Comparison of ENCODE assay signal across 24 mouse cellular contexts in the genomic region with DNA sequence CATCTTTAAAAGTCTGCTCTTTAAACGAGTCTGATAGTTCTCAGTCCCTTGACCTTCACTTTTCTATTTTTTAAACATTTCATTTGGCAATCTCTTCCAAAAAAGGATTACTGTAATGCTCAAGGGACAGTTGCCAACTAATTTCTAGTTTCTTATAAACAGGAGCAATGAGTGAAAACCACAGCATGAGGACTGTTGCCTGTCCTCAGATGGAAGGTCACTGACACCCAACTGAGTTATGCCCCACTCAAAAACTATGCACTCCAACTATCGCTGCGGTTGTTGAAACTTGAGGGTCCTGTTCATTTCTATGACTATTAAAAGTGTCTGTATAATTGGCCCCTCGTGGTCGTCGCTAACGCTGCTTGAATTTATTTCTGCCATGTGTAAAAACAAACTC.
A peak's percentile ranks its signal among the peaks of the same experiment; 100 is the strongest.
DNase-seq lines count a peak whose midpoint lies in the region; ATAC-seq and TF ChIP-seq lines count a peak whose summit lies in the region.
"Had no signal": no experiment of that assay in that cellular context is flagged by ENCODE, and none has a peak within 500 bp of the region (broad histone marks: within the 10 kb centered on the region; RNA-seq: fewer than 3 reads in every experiment).

No protein-coding gene starts in this region.

- H3K27ac ChIP-seq in embryonic facial prominence, embryonic 14.5 days (replicated peaks; ENCODE audit: low read depth, low read length), result no peak overlapping the region
- H3K27ac ChIP-seq in embryonic facial prominence, embryonic 10.5 days (replicated peaks), result no peak overlapping the region
- no peak overlapping the region for H3K27ac ChIP-seq in limb, embryonic 13.5 days
- no peak overlapping the region for H3K27ac ChIP-seq in limb, embryonic 10.5 days
- H3K27ac ChIP-seq in lung, postnatal 0 days (ENCODE audit: low read length), result no peak overlapping the region
- H3K27ac ChIP-seq: embryonic facial prominence, embryonic 15.5 days; forebrain, embryonic 12.5 days; heart, adult 2 months; hindbrain, embryonic 14.5 days; liver, embryonic 13.5 days; midbrain, embryonic 12.5 days; neural tube, embryonic 12.5 days had no signal

- no peak for TF ChIP-seq EP300 in lung, postnatal 0 days (IDR thresholded peaks at IDR 0.05)

- no peak for TF ChIP-seq CTCF in lung, postnatal 0 days (IDR thresholded peaks at IDR 0.05)

- WGBS in embryonic facial prominence, embryonic 14.5 days, result 59% methylated on average over 7 of the region's 7 CpGs
- 86% methylated on average over 7 of the region's 7 CpGs for WGBS in embryonic facial prominence, embryonic 10.5 days
- WGBS in limb, embryonic 13.5 days, result 37% methylated on average over 7 of the region's 7 CpGs
- 91% methylated on average over 7 of the region's 7 CpGs for WGBS in limb, embryonic 10.5 days
- WGBS in lung, postnatal 0 days, result 47% methylated on average over 7 of the region's 7 CpGs

- no peaks in the 10 kb centered on the region for H3K36me3 ChIP-seq in embryonic facial prominence, embryonic 14.5 days (ENCODE audit: control insufficient read depth, insufficient read depth, low read length)
- H3K36me3 ChIP-seq in embryonic facial prominence, embryonic 10.5 days (replicated peaks), result no peaks in the 10 kb centered on the region
- no peaks in the 10 kb centered on the region for H3K36me3 ChIP-seq in limb, embryonic 13.5 days
- no peaks in the 10 kb centered on the region for H3K36me3 ChIP-seq in limb, embryonic 10.5 days
- H3K36me3 ChIP-seq in lung, postnatal 0 days (ENCODE audit: insufficient read depth, low read length), result no peaks in the 10 kb centered on the region
- H3K36me3 ChIP-seq: embryonic facial prominence, embryonic 15.5 days; forebrain, embryonic 12.5 days; heart, embryonic 12.5 days; liver, embryonic 13.5 days; midbrain, embryonic 12.5 days; neural tube, embryonic 12.5 days had no signal

- H3K27me3 ChIP-seq in embryonic facial prominence, embryonic 14.5 days (replicated peaks; ENCODE audit: control insufficient read depth, insufficient read depth, low read length), result no peaks in the 10 kb centered on the region
- no peaks in the 10 kb centered on the region for H3K27me3 ChIP-seq in embryonic facial prominence, embryonic 10.5 days (replicated peaks; ENCODE audit: low read depth, poor library complexity, severe bottlenecking)
- no peaks in the 10 kb centered on the region for H3K27me3 ChIP-seq in limb, embryonic 13.5 days
- H3K27me3 ChIP-seq in limb, embryonic 10.5 days (ENCODE audit: low read depth, poor library complexity, severe bottlenecking), result no peaks in the 10 kb centered on the region
- no peaks in the 10 kb centered on the region for H3K27me3 ChIP-seq in lung, postnatal 0 days (replicated peaks; ENCODE audit: insufficient read depth, low read length)
- H3K27me3 ChIP-seq: embryonic facial prominence, embryonic 15.5 days; forebrain, embryonic 12.5 days; heart, embryonic 12.5 days; liver, embryonic 13.5 days; megakaryocyte, embryonic 14.5 days; midbrain, embryonic 12.5 days; neural tube, embryonic 12.5 days had no signal

- no peak overlapping the region for H3K4me2 ChIP-seq in embryonic facial prominence, embryonic 14.5 days (ENCODE audit: low read depth, low read length)
- no peak overlapping the region for H3K4me2 ChIP-seq in limb, embryonic 13.5 days (replicated peaks)
- no peak overlapping the region for H3K4me2 ChIP-seq in lung, postnatal 0 days (replicated peaks; ENCODE audit: low read depth, low read length)
- H3K4me2 ChIP-seq: embryonic facial prominence, embryonic 15.5 days; forebrain, embryonic 12.5 days; heart, embryonic 12.5 days; hindbrain, embryonic 14.5 days; liver, embryonic 13.5 days; midbrain, embryonic 12.5 days; neural tube, embryonic 12.5 days had no signal

- no peak for ATAC-seq in embryonic facial prominence, embryonic 14.5 days (ENCODE audit: low read depth)
- peak; percentile 60; the same call in 1 of the 2 replicates for ATAC-seq in limb, embryonic 13.5 days (ENCODE audit: low FRiP score, low read depth)
- ATAC-seq in lung, postnatal 0 days, result no peak; the same call in 1 of the 2 replicates
- ATAC-seq: CD4-positive, CD25-positive, alpha-beta regulatory T cell, adult 4 months; forebrain, postnatal 0 days had no signal

- no peak overlapping the region for H3K9ac ChIP-seq in embryonic facial prominence, embryonic 14.5 days (ENCODE audit: low read depth, low read length)
- H3K9ac ChIP-seq in limb, embryonic 13.5 days, result no peak overlapping the region
- no peak overlapping the region for H3K9ac ChIP-seq in lung, postnatal 0 days (replicated peaks; ENCODE audit: low read depth)
- H3K9ac ChIP-seq: embryonic facial prominence, embryonic 15.5 days; forebrain, embryonic 12.5 days; forebrain, postnatal 0 days; heart, embryonic 12.5 days; hindbrain, embryonic 14.5 days; liver, embryonic 13.5 days; midbrain, embryonic 12.5 days; neural tube, embryonic 12.5 days had no signal

- H3K9me3 ChIP-seq in embryonic facial prominence, embryonic 14.5 days (ENCODE audit: control insufficient read depth, low read length), result no peaks in the 10 kb centered on the region
- no peaks in the 10 kb centered on the region for H3K9me3 ChIP-seq in embryonic facial prominence, embryonic 10.5 days
- no peaks in the 10 kb centered on the region for H3K9me3 ChIP-seq in limb, embryonic 13.5 days
- no peaks in the 10 kb centered on the region for H3K9me3 ChIP-seq in limb, embryonic 10.5 days (replicated peaks)
- no peaks in the 10 kb centered on the region for H3K9me3 ChIP-seq in lung, postnatal 0 days (ENCODE audit: low read length)
- H3K9me3 ChIP-seq: embryonic facial prominence, embryonic 15.5 days; forebrain, embryonic 12.5 days; heart, embryonic 12.5 days; midbrain, embryonic 12.5 days; neural tube, embryonic 12.5 days had no signal

- no peaks in the 10 kb centered on the region for H3K4me1 ChIP-seq in embryonic facial prominence, embryonic 14.5 days (ENCODE audit: control insufficient read depth, insufficient read depth, low read length)
- H3K4me1 ChIP-seq in embryonic facial prominence, embryonic 10.5 days, result no peaks in the 10 kb centered on the region
- H3K4me1 ChIP-seq in limb, embryonic 13.5 days, result peaks cover 5% of the 10 kb centered on the region; the same call in 1 of the 2 replicates
- no peaks in the 10 kb centered on the region for H3K4me1 ChIP-seq in limb, embryonic 10.5 days
- H3K4me1 ChIP-seq in lung, postnatal 0 days (ENCODE audit: insufficient read depth, low read depth, low read length), result no peaks in the 10 kb centered on the region
- H3K4me1 ChIP-seq: embryonic facial prominence, embryonic 15.5 days; forebrain, embryonic 12.5 days; liver, embryonic 13.5 days; megakaryocyte, embryonic 14.5 days; midbrain, embryonic 12.5 days; neural tube, embryonic 12.5 days had no signal

- DNase-seq in embryonic facial prominence, embryonic 14.5 days (ENCODE audit: low spot score), result peak; percentile 32
- no peak for DNase-seq in embryonic facial prominence, embryonic 10.5 days (ENCODE audit: low spot score)
- DNase-seq in limb, embryonic 10.5 days (ENCODE audit: low spot score), result no peak
- peak; percentile 61 for DNase-seq in lung, postnatal 0 days (ENCODE audit: low spot score)
- DNase-seq in lung, postnatal 14 days, result no peak
- DNase-seq in lung, postnatal 36 days, result peak; percentile 10
- no peak for DNase-seq in left cerebral cortex, adult 11 months (ENCODE audit: low spot score)
- DNase-seq: cerebellum, adult 11-12 months; forebrain, postnatal 0 days; heart, adult 2 months; kidney, postnatal 4 days; liver, embryonic 13.5 days; right cerebral cortex, adult 18-20 months; right cerebral cortex, postnatal 4 days had no signal

- H3K4me3 ChIP-seq in embryonic facial prominence, embryonic 14.5 days (ENCODE audit: low read depth, low read length), result no peak overlapping the region
- no peak overlapping the region for H3K4me3 ChIP-seq in embryonic facial prominence, embryonic 10.5 days
- no peak overlapping the region for H3K4me3 ChIP-seq in limb, embryonic 13.5 days
- H3K4me3 ChIP-seq in limb, embryonic 10.5 days, result no peak overlapping the region
- no peak overlapping the region for H3K4me3 ChIP-seq in lung, postnatal 0 days (ENCODE audit: low read depth, low read length)
- H3K4me3 ChIP-seq: embryonic facial prominence, embryonic 15.5 days; forebrain, embryonic 12.5 days; heart, adult 2 months; heart, embryonic 12.5 days; liver, embryonic 13.5 days; megakaryocyte, embryonic 14.5 days; midbrain, embryonic 12.5 days; myocyte; neural tube, embryonic 12.5 days had no signal

Comparison
In these comparisons a context has a peak if more than half of its experiments do, and no peak if none do; other contexts are left out.
1. DNase-seq: peak in embryonic facial prominence, embryonic 14.5 days (single experiment), lung, postnatal 0 days (single experiment) and lung, postnatal 36 days (single experiment); none in embryonic facial prominence, embryonic 10.5 days (single experiment), limb, embryonic 10.5 days (single experiment), lung, postnatal 14 days (single experiment) and left cerebral cortex, adult 11 months (single experiment).